Mouse (Mus musculus) left cerebral cortex, postnatal 10 days (tissue): ENCODE results near the gene Gm15319. TPM values are rescaled to one million over a fixed set of nuclear protein-coding genes. Genes with fewer than 3 reads are reported as not detected.
"Not testable (repeated sequence)": the region's sequence is repeated elsewhere in the genome, so short reads cannot be mapped to it uniquely, and the experiment has no call there.

Experiments used
- DNase-seq, 2 experiments: peaks; one replicate each; pipeline ENCODE4 v3.0.0; 2021 to 2022; ENCODE audit warnings: low spot score in 2 of 2, mixed read lengths in 1 of 2; ENCODE audit errors: extremely low spot score in 1 of 2
- intact Hi-C: fragments of 180-260 bp; cut with DNase I; formaldehyde crosslinking; loops from one replicate; pipeline ENCODE4 v1.15.1; 2025
- total RNA-seq, 2 experiments: library from RNA; stranded (reverse); gene quantifications; 2 replicates each; pipeline ENCODE4 v1.2.3; 2021

Gene Gm15319
- total RNA-seq = under 1 TPM; 0.54 to 0.85 TPM

GRCm38 (mm10) chr8:20363110-20363509 is at the start of gene Gm15319:
Gm15319 (minus strand) TSS chr8:20363210.
- intact Hi-C loops, DNase-seq: not testable (repeated sequence)

GRCm38 (mm10) chr8:20410355-20410754 is 47.3 kb upstream of the Gm15319 start:
- DNase-seq = not testable (repeated sequence)

GRCm38 (mm10) chr8:20408441-20409030 is 45.5 kb upstream of the Gm15319 start:
- intact Hi-C loops = not testable (repeated sequence)
- DNase-seq = peak in 1 of 2 experiments; percentile 36

More at GRCm38 (mm10) chr8:20410355-20410754, 47.3 kb upstream of the Gm15319 start:
- intact Hi-C loops = not testable (repeated sequence)

GRCm38 (mm10) chr8:20389363-20389739 is 26.3 kb upstream of the Gm15319 start:
- intact Hi-C loops = not testable (repeated sequence)

GRCm38 (mm10) chr8:20388706-20389362 is 25.8 kb upstream of the Gm15319 start:
- DNase-seq = peak; percentile 38 to 62
- intact Hi-C loops = not testable (repeated sequence)

More at GRCm38 (mm10) chr8:20389363-20389739, 26.3 kb upstream of the Gm15319 start:
- DNase-seq = peak; percentile 14 to 49

- peak in 1 of 2 experiments; percentile 76 for DNase-seq
- intact Hi-C loops = not testable (repeated sequence)
Measured at GRCm38 (mm10) chr8:20387121-20387794, 24.2 kb upstream of the Gm15319 start.

GRCm38 (mm10) chr8:20384990-20385389 is 22.0 kb upstream of the Gm15319 start:
- DNase-seq, intact Hi-C loops: not testable (repeated sequence)

GRCm38 (mm10) chr8:20384131-20384530 is 21.1 kb upstream of the Gm15319 start:
- peak in 1 of 2 experiments; percentile 11 for DNase-seq
- intact Hi-C loops = not testable (repeated sequence)

GRCm38 (mm10) chr8:20382146-20382545 is 19.1 kb upstream of the Gm15319 start:
- intact Hi-C loops = not testable (repeated sequence)
- DNase-seq = peak in 1 of 2 experiments; percentile 15

- intact Hi-C loops = not testable (repeated sequence)
Measured at GRCm38 (mm10) chr8:20381637-20382036, 18.6 kb upstream of the Gm15319 start.

GRCm38 (mm10) chr8:20381239-20381620 is 18.2 kb upstream of the Gm15319 start:
- DNase-seq, intact Hi-C loops: not testable (repeated sequence)

More at GRCm38 (mm10) chr8:20381637-20382036, 18.6 kb upstream of the Gm15319 start:
- DNase-seq = not testable (repeated sequence)

GRCm38 (mm10) chr8:20380590-20381238 is 17.7 kb upstream of the Gm15319 start:
- intact Hi-C loops = not testable (repeated sequence)
- peak in 1 of 2 experiments; percentile 47 for DNase-seq

- DNase-seq, intact Hi-C loops: not testable (repeated sequence)
Measured at GRCm38 (mm10) chr8:20379650-20380436, 16.8 kb upstream of the Gm15319 start.

- intact Hi-C loops = not testable (repeated sequence)
- peak; percentile 33 to 56 for DNase-seq
Measured at GRCm38 (mm10) chr8:20378786-20379649, 16.0 kb upstream of the Gm15319 start.

- intact Hi-C loops = not testable (repeated sequence)
Measured at GRCm38 (mm10) chr8:20378353-20378752, 15.3 kb upstream of the Gm15319 start.

GRCm38 (mm10) chr8:20375698-20376097 is 12.7 kb upstream of the Gm15319 start:
- intact Hi-C loops = not testable (repeated sequence)

More at GRCm38 (mm10) chr8:20378353-20378752, 15.3 kb upstream of the Gm15319 start:
- DNase-seq = peak in 1 of 2 experiments; percentile 65

GRCm38 (mm10) chr8:20356386-20356785 is 6.6 kb downstream of the Gm15319 start:
- intact Hi-C loops, DNase-seq: not testable (repeated sequence)

More at GRCm38 (mm10) chr8:20375698-20376097, 12.7 kb upstream of the Gm15319 start:
- DNase-seq = not testable (repeated sequence)
